Mouse (Mus musculus) heart, postnatal 0 days (tissue): Measurements from ENCODE around the gene Nup153.

Source experiments
- CTCF ChIP-seq: IDR thresholded peaks from 2 replicates; pipeline ENCODE4 v1.5.1; 2016; ENCODE audit warnings: antibody characterized with exemption, control low read depth, low read depth
- EP300 ChIP-seq: IDR thresholded peaks from 2 replicates; pipeline ENCODE4 v1.6.1; 2016; ENCODE audit warnings: antibody characterized with exemption, low read depth

- no peak for TF ChIP-seq CTCF
- TF ChIP-seq EP300: no peak
Observed at GRCm38 (mm10) chr13:46653671-46654070, 74.1 kb downstream of the Nup153 start.
